Mouse (Mus musculus) lung, postnatal 36 days (tissue): Measurements from ENCODE around the gene Ciita.
A peak's percentile ranks its signal among the peaks of the same experiment; 100 is the strongest.

Source experiments
- DNase-seq: peaks from one replicate; pipeline ENCODE4 v3.0.0; 2022; ENCODE audit warnings: mixed read lengths

The Ciita gene

GRCm38 (mm10) chr16:10565278-10565885, 85.5 kb downstream of the Ciita start:
- DNase-seq, result peak; percentile 73

GRCm38 (mm10) chr16:10567153-10567552, 87.3 kb downstream of the Ciita start:
- DNase-seq, result no peak

DNA sequence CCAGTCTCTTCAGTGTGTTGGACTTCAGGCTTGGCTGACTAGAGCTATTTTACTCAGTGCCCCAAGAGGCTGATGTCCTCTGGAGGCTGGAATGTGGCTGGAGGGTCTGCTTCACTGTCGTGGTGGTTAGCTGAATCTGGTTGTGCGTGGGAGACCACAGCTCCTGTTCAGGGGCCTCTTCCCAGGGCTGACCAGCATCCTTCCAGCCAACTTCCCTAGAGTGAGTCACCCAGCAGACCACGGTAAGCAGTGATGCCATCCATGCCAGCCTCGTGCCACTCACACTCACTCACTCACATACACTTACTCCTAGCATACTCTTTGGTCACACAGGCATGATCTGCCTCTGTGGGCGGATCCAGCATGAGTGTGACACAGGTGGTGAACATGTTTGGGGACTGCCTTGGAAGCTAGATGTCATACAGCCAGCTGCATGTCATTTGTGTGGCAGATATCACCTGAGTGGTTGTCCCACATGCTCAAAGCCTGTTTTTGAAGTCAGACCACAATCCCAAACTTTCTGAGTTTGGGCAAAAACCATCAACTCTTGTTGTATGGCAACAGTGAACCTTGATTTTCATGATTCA, 90.0 kb downstream of the Ciita start:
- DNase-seq, result no peak

DNA sequence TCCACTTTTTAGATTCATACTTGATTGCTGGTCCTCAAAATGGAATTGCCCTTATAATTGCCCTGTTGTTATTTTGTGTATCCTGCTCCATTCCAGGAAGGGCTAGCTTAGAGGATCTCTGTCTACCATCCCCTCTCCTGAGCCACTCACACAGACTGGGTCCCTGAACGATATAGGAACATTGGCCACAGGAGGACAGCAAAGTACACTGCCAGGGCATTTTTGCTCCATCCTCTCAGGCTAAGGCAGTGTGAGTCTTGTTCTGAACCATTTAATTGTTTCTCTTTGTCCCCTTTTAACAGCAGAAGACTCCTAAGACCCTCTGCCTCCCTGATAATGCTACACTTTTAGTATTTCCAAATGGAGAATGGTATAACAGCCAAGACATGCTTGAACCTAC, 90.8 kb downstream of the Ciita start:
- peak; percentile 79 for DNase-seq

DNA sequence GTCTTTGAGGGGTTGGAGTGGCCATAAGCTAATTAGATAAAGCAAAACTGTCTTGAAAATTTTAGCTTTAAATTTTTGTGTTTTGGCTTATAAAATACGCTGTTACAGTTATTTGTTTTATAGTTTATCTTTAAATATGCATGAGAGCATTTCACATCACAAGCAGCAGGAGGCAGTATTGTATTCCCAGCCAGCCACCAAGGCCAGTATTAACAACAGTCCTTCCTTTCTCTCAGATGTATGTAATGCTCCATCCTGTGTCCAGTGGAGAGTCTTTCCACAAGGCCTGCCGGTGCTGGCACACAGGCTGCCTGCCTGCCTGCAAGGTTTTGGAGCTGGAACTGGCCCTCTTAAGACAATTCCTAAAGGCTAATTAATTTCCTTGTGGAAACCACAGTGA, 92.0 kb downstream of the Ciita start:
- DNase-seq, result peak; percentile 25

DNA sequence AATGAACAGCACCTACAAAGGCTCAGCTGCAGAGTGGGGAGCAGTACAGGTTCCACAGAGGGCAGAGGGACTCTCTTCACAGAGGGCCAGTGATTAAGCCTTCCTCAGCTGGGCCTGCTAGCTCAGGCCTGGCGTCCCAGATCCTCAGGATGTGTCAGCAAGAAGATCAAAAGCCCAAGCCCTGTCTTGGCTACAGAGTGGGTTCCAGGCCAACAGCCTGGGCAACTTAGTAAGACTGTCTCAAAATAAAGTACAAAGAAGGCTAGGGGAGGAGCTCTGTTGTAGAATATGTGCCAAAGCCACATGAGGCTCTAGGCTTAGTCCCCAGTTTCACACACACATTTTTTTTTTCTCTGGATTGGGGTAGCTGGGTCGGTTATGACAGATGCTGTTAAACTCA, 95.1 kb downstream of the Ciita start:
- DNase-seq, result peak; percentile 31

DNA sequence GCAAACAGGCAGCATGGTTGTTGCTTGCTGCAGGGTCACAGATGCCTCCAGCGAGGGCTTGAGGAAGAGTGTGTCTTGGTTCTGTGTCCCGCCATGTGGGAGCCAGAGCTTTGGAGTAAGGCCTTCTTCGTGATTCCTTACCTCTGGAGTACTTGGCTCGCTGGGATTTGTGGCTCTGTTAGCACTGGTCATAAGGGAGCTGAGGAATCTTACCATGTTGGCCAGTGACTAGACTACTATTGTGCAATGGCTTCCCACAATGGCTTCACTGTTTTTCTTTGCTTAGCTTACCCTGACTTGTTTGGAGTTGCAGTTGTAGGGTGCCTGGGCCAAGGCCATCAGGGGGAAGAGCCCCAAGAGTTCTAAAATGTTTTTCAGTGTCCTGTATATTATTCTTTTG, 96.1 kb downstream of the Ciita start:
- peak; percentile 17 for DNase-seq

DNA sequence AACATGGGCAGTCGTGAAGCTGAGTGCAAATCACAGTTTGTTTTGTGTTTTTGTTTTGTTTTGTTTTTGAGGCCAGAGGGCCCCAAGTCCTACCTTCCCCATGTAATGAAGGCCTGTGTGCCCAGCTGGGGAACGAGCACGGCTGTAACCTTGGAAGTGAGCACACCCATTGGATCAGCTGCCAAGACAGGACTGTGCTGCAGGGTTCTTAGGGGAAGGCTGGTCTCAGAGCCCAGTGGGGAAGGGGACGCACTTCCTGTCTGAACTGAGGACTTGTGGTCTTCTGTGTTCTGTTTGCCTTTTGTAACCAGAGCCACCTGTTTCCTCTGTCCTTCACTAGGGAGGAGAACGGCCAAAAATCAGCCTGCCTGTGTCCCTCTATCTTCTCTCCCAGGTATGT, 97.7 kb downstream of the Ciita start:
- no peak for DNase-seq
